Mouse (Mus musculus): ENCODE measurements around the gene P2rx7.

- TF ChIP-seq CTCF (IDR thresholded peaks at IDR 0.05; ENCODE audit: extremely low read depth, insufficient read depth, low read length), result no peak
- TF ChIP-seq POLR2A (IDR thresholded peaks at IDR 0.05; ENCODE audit: extremely low read depth, insufficient read depth, low read length), result no peak
These were observed 8.8 kb downstream of the P2rx7 start for GRCm38 (mm10) chr5:122652506-122652905.

Measured in cortical plate, adult 2 months (tissue).